Mouse (Mus musculus): ENCODE measurements around the gene Ranbp1. TPM values are rescaled to one million over a fixed set of nuclear protein-coding genes. Genes with fewer than 3 reads are reported as not detected.

Ranbp1 gene
- total RNA-seq (2023) = 10 to 100 TPM; 71.8 to 79.3 TPM

GRCm38 (mm10) chr16:18248433-18249363, at the start of gene Ranbp1, which contains the start of gene Trmt2a:
TSS of gene Ranbp1 (minus strand) at chr16:18248732.
TSS of gene Trmt2a (plus strand) at chr16:18248679.

GRCm38 (mm10) chr16:18289067-18289588, 40.6 kb upstream of the Ranbp1 start, which contains the start of gene Dgcr8:
TSS of gene Dgcr8 (minus strand) at chr16:18289246.

GRCm38 (mm10) chr16:18258221-18258620, 9.7 kb upstream of the Ranbp1 start, which contains the start of gene Gm49776:
TSS of gene Gm49776 (minus strand) at chr16:18258321.

GRCm38 (mm10) chr16:18234671-18235388, 13.7 kb downstream of the Ranbp1 start, which contains the start of gene Zdhhc8:
TSS of gene Zdhhc8 (minus strand) at chr16:18235136.

GRCm38 (mm10) chr16:18217579-18217978, 31.0 kb downstream of the Ranbp1 start, which contains the start of gene Ccdc188:
TSS of gene Ccdc188 (plus strand) at chr16:18217879.

Other genes with a start within 250 kb of the Ranbp1 start
- 1 to 10 TPM; 6.6 to 8.2 TPM for gene Dgcr6, start 195.9 kb downstream of the Ranbp1 start, total RNA-seq (2023)
- 10 to 100 TPM in 1 of 2 experiments, 1 to 10 TPM in 1; 9.4 to 10.1 TPM for gene Prodh, start 158.5 kb downstream of the Ranbp1 start, total RNA-seq (2023)
- gene Rtn4r, start 121.1 kb downstream of the Ranbp1 start, total RNA-seq (2023) = under 1 TPM; 0.53 to 0.62 TPM
- gene Ccdc188, start 30.9 kb downstream of the Ranbp1 start, total RNA-seq (2023) = not detected
- gene Zdhhc8, start 13.6 kb downstream of the Ranbp1 start, total RNA-seq (2023) = 1 to 10 TPM; 3.3 to 4.4 TPM
- 10 to 100 TPM; 40.0 to 45.6 TPM for gene Trmt2a, start 53 bp downstream of the Ranbp1 start, total RNA-seq (2023)
- gene Gm49776, start 9.6 kb upstream of the Ranbp1 start, total RNA-seq (2023) = not detected
- gene Dgcr8, start 40.5 kb upstream of the Ranbp1 start, total RNA-seq (2023) = 10 to 100 TPM; 28.9 to 32.0 TPM
- 10 to 100 TPM; 24.6 to 29.5 TPM for gene Tango2, start 99.4 kb upstream of the Ranbp1 start, total RNA-seq (2023)
- gene Arvcf, start 99.5 kb upstream of the Ranbp1 start, total RNA-seq (2023) = 1 to 10 TPM; 6.7 to 7.6 TPM
- gene Txnrd2, start 177.7 kb upstream of the Ranbp1 start, total RNA-seq (2023) = 10 to 100 TPM; 12.7 to 17.6 TPM
- gene Comt, start 178.1 kb upstream of the Ranbp1 start, total RNA-seq (2023) = 10 to 100 TPM; 34.6 to 39.1 TPM
- gene Gnb1l, start 250.0 kb upstream of the Ranbp1 start, total RNA-seq (2023) = 1 to 10 TPM; 1.1 to 3.9 TPM